Mouse (Mus musculus): Measurements from ENCODE around the gene Aipl1.

Gene Aipl1

GRCm38 (mm10) chr11:72037409-72037808, at the start of gene Aipl1:
Gene Aipl1 (minus strand): TSS chr11:72037509.
- DNase-seq: no peak

- DNase-seq: no peak
These were observed 49.1 kb upstream of the Aipl1 start for GRCm38 (mm10) chr11:72086251-72087046.

- no peak for DNase-seq
These were observed 47.0 kb upstream of the Aipl1 start for GRCm38 (mm10) chr11:72084337-72084736.

GRCm38 (mm10) chr11:72082601-72083000, 45.3 kb upstream of the Aipl1 start:
- DNase-seq: peak; percentile 53 to 68

GRCm38 (mm10) chr11:72080461-72080860, 43.2 kb upstream of the Aipl1 start:
- no peak for DNase-seq

GRCm38 (mm10) chr11:72078647-72079046, 41.3 kb upstream of the Aipl1 start:
- DNase-seq: no peak

GRCm38 (mm10) chr11:72078056-72078455, 40.7 kb upstream of the Aipl1 start:
- no peak for DNase-seq

- DNase-seq: no peak
These were observed 36.9 kb upstream of the Aipl1 start for GRCm38 (mm10) chr11:72074230-72074629.

- DNase-seq: no peak
These were observed 35.1 kb upstream of the Aipl1 start for GRCm38 (mm10) chr11:72072331-72072905.

- no peak for DNase-seq
These were observed 33.4 kb upstream of the Aipl1 start for GRCm38 (mm10) chr11:72070733-72071132.

GRCm38 (mm10) chr11:72068026-72068425, 30.7 kb upstream of the Aipl1 start:
- DNase-seq: no peak

GRCm38 (mm10) chr11:72067326-72067725, 30.0 kb upstream of the Aipl1 start:
- DNase-seq: no peak

- peak; percentile 34 to 59 for DNase-seq
These were observed 29.0 kb upstream of the Aipl1 start for GRCm38 (mm10) chr11:72066330-72066729.

GRCm38 (mm10) chr11:72065103-72065502, 27.8 kb upstream of the Aipl1 start:
- DNase-seq: peak; percentile 64 to 72

- no peak for DNase-seq
These were observed 27.1 kb upstream of the Aipl1 start for GRCm38 (mm10) chr11:72064414-72064813.

- no peak for DNase-seq
These were observed 23.8 kb upstream of the Aipl1 start for GRCm38 (mm10) chr11:72061093-72061620.

GRCm38 (mm10) chr11:72060416-72060815, 23.1 kb upstream of the Aipl1 start:
- DNase-seq: no peak

- no peak for DNase-seq
These were observed 19.9 kb upstream of the Aipl1 start for GRCm38 (mm10) chr11:72057166-72057565.

- no peak for DNase-seq
These were observed 17.9 kb upstream of the Aipl1 start for GRCm38 (mm10) chr11:72055176-72055575.

GRCm38 (mm10) chr11:72052636-72053035, 15.3 kb upstream of the Aipl1 start:
- DNase-seq: peak; percentile 67 to 75

- no peak for DNase-seq
These were observed 14.9 kb upstream of the Aipl1 start for GRCm38 (mm10) chr11:72052221-72052620.

- no peak for DNase-seq
These were observed 13.9 kb upstream of the Aipl1 start for GRCm38 (mm10) chr11:72050895-72051858.

Measured in lung, adult 18-20 months (tissue).